Mouse (Mus musculus): ENCODE measurements around the gene Pfpl. TPM values are rescaled to one million over a fixed set of nuclear protein-coding genes. Genes with fewer than 3 reads are reported as not detected.

Gene Pfpl
- polyA plus RNA-seq, 1 experiment from 2014 or later = not detected

GRCm38 (mm10) chr19:12435750-12436524 is 8.2 kb downstream of the Pfpl start:
- no peaks in the 10 kb centered on the region for H3K4me1 ChIP-seq (replicated peaks; ENCODE audit: control insufficient read depth, insufficient read depth, low read length)
- H3K27me3 ChIP-seq (ENCODE audit: control insufficient read depth, insufficient read depth, low read length) = no peaks in the 10 kb centered on the region
- H3K4me2 ChIP-seq (replicated peaks) = no peak overlapping the region
- no peak overlapping the region for H3K9ac ChIP-seq
- no peak overlapping the region for H3K4me3 ChIP-seq (replicated peaks; ENCODE audit: low read length)
- H3K27ac ChIP-seq = no peak overlapping the region
- 90% methylated on average over 4 of the region's 4 CpGs for WGBS
- H3K36me3 ChIP-seq (replicated peaks; ENCODE audit: control insufficient read depth, insufficient read depth) = no peaks in the 10 kb centered on the region
- DNase-seq (ENCODE audit: low spot score) = no peak
- no peaks in the 10 kb centered on the region for H3K9me3 ChIP-seq (ENCODE audit: control insufficient read depth, low read length)
- no peak for ATAC-seq (ENCODE audit: low FRiP score)

- no peak for DNase-seq (ENCODE audit: low spot score)
- H3K4me2 ChIP-seq (replicated peaks) = no peak overlapping the region
- no peaks in the 10 kb centered on the region for H3K36me3 ChIP-seq (replicated peaks; ENCODE audit: control insufficient read depth, insufficient read depth)
- H3K4me3 ChIP-seq (replicated peaks; ENCODE audit: low read length) = no peak overlapping the region
- ATAC-seq (ENCODE audit: low FRiP score) = no peak
- 46% methylated on average over 1 of the region's 1 CpGs for WGBS
- no peaks in the 10 kb centered on the region for H3K4me1 ChIP-seq (replicated peaks; ENCODE audit: control insufficient read depth, insufficient read depth, low read length)
- H3K27me3 ChIP-seq (ENCODE audit: control insufficient read depth, insufficient read depth, low read length) = no peaks in the 10 kb centered on the region
- no peak overlapping the region for H3K27ac ChIP-seq
- no peak overlapping the region for H3K9ac ChIP-seq
- H3K9me3 ChIP-seq (ENCODE audit: control insufficient read depth, low read length) = no peaks in the 10 kb centered on the region
Measured at GRCm38 (mm10) chr19:12439581-12439980, 11.9 kb downstream of the Pfpl start.

- Histone ChIP-seq H3K9me3 (ENCODE audit: control insufficient read depth, low read length) (no peaks in the 10 kb centered on the region), H3K27me3 (ENCODE audit: control insufficient read depth, insufficient read depth, low read length) (no peaks in the 10 kb centered on the region), H3K27ac (no peak overlapping the region), H3K4me3 (replicated peaks; ENCODE audit: low read length) (no peak overlapping the region), H3K4me1 (replicated peaks; ENCODE audit: control insufficient read depth, insufficient read depth, low read length) (no peaks in the 10 kb centered on the region), H3K9ac (no peak overlapping the region), H3K36me3 (replicated peaks; ENCODE audit: control insufficient read depth, insufficient read depth) (no peaks in the 10 kb centered on the region), H3K4me2 (replicated peaks) (no peak overlapping the region)
- WGBS = 71% methylated on average over 5 of the region's 5 CpGs
- ATAC-seq (ENCODE audit: low FRiP score) (no peak), DNase-seq (ENCODE audit: low spot score) (no peak)
Measured at GRCm38 (mm10) chr19:12440103-12440725, 12.5 kb downstream of the Pfpl start.

GRCm38 (mm10) chr19:12442560-12442959 is 14.9 kb downstream of the Pfpl start:
- ATAC-seq (ENCODE audit: low FRiP score) = no peak

GRCm38 (mm10) chr19:12445014-12445413 is 17.3 kb downstream of the Pfpl start:
- ATAC-seq (ENCODE audit: low FRiP score) = no peak
- DNase-seq (ENCODE audit: low spot score) = no peak
- Histone ChIP-seq H3K4me3 (replicated peaks; ENCODE audit: low read length) (no peak overlapping the region), H3K9ac (no peak overlapping the region), H3K4me2 (replicated peaks) (no peak overlapping the region), H3K36me3 (replicated peaks; ENCODE audit: control insufficient read depth, insufficient read depth) (no peaks in the 10 kb centered on the region), H3K27me3 (ENCODE audit: control insufficient read depth, insufficient read depth, low read length) (no peaks in the 10 kb centered on the region), H3K27ac (no peak overlapping the region), H3K4me1 (replicated peaks; ENCODE audit: control insufficient read depth, insufficient read depth, low read length) (no peaks in the 10 kb centered on the region), H3K9me3 (ENCODE audit: control insufficient read depth, low read length) (no peaks in the 10 kb centered on the region)
- WGBS = 87% methylated on average over 3 of the region's 3 CpGs

More at GRCm38 (mm10) chr19:12442560-12442959, 14.9 kb downstream of the Pfpl start:
- H3K4me1 ChIP-seq (replicated peaks; ENCODE audit: control insufficient read depth, insufficient read depth, low read length) = no peaks in the 10 kb centered on the region
- H3K4me2 ChIP-seq (replicated peaks) = no peak overlapping the region
- no peak for DNase-seq (ENCODE audit: low spot score)
- 82% methylated on average over 4 of the region's 4 CpGs for WGBS
- no peaks in the 10 kb centered on the region for H3K36me3 ChIP-seq (replicated peaks; ENCODE audit: control insufficient read depth, insufficient read depth)
- H3K4me3 ChIP-seq (replicated peaks; ENCODE audit: low read length) = no peak overlapping the region
- no peaks in the 10 kb centered on the region for H3K27me3 ChIP-seq (ENCODE audit: control insufficient read depth, insufficient read depth, low read length)
- no peak overlapping the region for H3K27ac ChIP-seq
- H3K9ac ChIP-seq = no peak overlapping the region
- no peaks in the 10 kb centered on the region for H3K9me3 ChIP-seq (ENCODE audit: control insufficient read depth, low read length)

- Histone ChIP-seq H3K27ac (no peak overlapping the region), H3K9me3 (ENCODE audit: control insufficient read depth, low read length) (no peaks in the 10 kb centered on the region), H3K4me1 (replicated peaks; ENCODE audit: control insufficient read depth, insufficient read depth, low read length) (no peaks in the 10 kb centered on the region), H3K4me2 (replicated peaks) (no peak overlapping the region), H3K9ac (no peak overlapping the region), H3K4me3 (replicated peaks; ENCODE audit: low read length) (no peak overlapping the region), H3K27me3 (ENCODE audit: control insufficient read depth, insufficient read depth, low read length) (no peaks in the 10 kb centered on the region), H3K36me3 (replicated peaks; ENCODE audit: control insufficient read depth, insufficient read depth) (no peaks in the 10 kb centered on the region)
- DNase-seq (ENCODE audit: low spot score) = no peak
- 85% methylated on average over 12 of the region's 12 CpGs for WGBS
- no peak for ATAC-seq (ENCODE audit: low FRiP score)
Measured at GRCm38 (mm10) chr19:12457401-12458066, 29.8 kb downstream of the Pfpl start.

GRCm38 (mm10) chr19:12459516-12459915 is 31.8 kb downstream of the Pfpl start:
- no peak for ATAC-seq (ENCODE audit: low FRiP score)
- H3K4me3 ChIP-seq (replicated peaks; ENCODE audit: low read length) = no peak overlapping the region
- WGBS = 82% methylated on average over 4 of the region's 4 CpGs
- no peak overlapping the region for H3K9ac ChIP-seq
- no peak overlapping the region for H3K27ac ChIP-seq
- H3K9me3 ChIP-seq (ENCODE audit: control insufficient read depth, low read length) = no peaks in the 10 kb centered on the region
- DNase-seq (ENCODE audit: low spot score) = no peak
- H3K4me1 ChIP-seq (replicated peaks; ENCODE audit: control insufficient read depth, insufficient read depth, low read length) = no peaks in the 10 kb centered on the region
- no peaks in the 10 kb centered on the region for H3K27me3 ChIP-seq (ENCODE audit: control insufficient read depth, insufficient read depth, low read length)
- no peak overlapping the region for H3K4me2 ChIP-seq (replicated peaks)
- H3K36me3 ChIP-seq (replicated peaks; ENCODE audit: control insufficient read depth, insufficient read depth) = no peaks in the 10 kb centered on the region

GRCm38 (mm10) chr19:12460282-12461249 is 32.9 kb downstream of the Pfpl start, which contains the start of gene Mpeg1:
Gene Mpeg1, plus strand, starts transcription at chr19:12460779.
- H3K9ac ChIP-seq = no peak within 1 kb of the TSS
- no peak within 1 kb of the TSS for H3K4me3 ChIP-seq (replicated peaks; ENCODE audit: low read length)
- no peak for ATAC-seq (ENCODE audit: low FRiP score)
- no peaks in the 10 kb centered on the region for H3K4me1 ChIP-seq (replicated peaks; ENCODE audit: control insufficient read depth, insufficient read depth, low read length)
- H3K4me2 ChIP-seq (replicated peaks) = no peak within 1 kb of the TSS
- DNase-seq (ENCODE audit: low spot score) = no peak
- 85% methylated on average over 11 of the region's 11 CpGs for WGBS
- no peak within 1 kb of the TSS for H3K27ac ChIP-seq
- no peaks in the 10 kb centered on the region for H3K27me3 ChIP-seq (ENCODE audit: control insufficient read depth, insufficient read depth, low read length)
- 0 out of 2 replicates have a peak, but pooled peaks cover 3% of the 10 kb centered on the region for H3K36me3 ChIP-seq (replicated peaks; ENCODE audit: control insufficient read depth, insufficient read depth)
- no peaks in the 10 kb centered on the region for H3K9me3 ChIP-seq (ENCODE audit: control insufficient read depth, low read length)
